Mouse (Mus musculus): ENCODE data around the gene Ipp.

Ipp gene

DNA sequence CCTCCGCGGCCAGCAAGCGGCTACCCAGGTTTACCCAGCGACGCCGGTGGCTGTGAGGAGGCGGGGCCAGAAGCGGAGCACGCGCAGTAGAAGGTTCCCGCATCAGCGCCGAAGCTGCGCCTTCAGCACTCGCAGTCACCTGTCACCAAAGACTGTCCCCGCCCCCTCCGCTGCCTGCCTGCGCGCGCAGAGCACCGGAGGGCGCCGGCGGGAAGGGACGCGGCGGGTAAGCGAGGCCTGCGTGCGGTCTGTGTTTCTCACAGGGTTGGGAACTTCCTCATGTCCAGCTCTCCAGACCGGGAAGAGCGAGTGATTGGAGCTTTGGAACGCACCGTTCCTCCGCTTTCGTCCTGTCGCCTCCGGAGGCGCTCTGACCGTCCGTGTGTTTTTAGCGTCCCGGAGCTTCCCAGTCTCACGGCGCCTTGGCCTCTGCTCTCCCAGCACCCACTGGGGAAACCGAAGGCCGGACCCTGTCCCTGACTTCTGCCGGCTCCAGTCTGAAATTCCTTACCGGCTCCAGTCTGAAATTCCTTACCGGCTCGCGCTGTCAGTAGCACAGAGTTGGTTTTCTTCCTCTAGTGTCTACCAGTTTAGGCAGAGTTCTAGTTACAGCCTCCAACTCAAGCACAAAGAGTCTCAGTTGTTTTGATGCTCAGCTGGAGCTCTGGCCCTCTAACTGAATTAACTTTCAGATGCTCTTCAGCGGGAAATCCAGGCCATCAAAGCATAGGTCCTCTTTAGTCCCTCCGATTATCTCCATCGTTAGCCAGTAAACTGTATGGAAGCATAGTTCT is at the start of gene Ipp:
Gene Ipp (plus strand): TSS at position 125 of the 794 bp plus-strand sequence.
- in situ Hi-C loops (cut with MboI, MseI) = loop anchor here (10.0 kb wide), 1 partner anchor 1407 kb away; the partner anchor contains the start of gene Ipo13

DNA sequence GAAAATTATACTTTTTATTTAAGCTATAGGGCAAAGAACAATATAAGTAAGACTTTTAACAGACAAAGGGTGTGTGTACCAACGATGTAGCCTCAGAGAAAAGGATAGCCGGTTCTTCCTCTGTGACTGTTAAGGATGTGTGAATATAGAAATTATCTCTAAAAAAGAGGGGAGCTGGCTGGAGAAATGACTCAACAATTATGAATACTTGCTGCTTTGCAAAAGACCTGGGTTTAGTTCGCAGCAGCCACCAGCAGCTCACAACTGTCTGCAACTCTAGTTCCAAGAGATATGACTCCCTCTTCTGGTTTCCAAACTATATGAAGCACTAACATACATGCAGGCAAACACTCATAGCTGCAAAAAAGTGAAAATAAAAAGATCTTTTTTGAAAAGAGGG is 45.4 kb upstream of the Ipp start:
- in situ Hi-C loops (cut with MboI, MseI) = no loop called here

DNA sequence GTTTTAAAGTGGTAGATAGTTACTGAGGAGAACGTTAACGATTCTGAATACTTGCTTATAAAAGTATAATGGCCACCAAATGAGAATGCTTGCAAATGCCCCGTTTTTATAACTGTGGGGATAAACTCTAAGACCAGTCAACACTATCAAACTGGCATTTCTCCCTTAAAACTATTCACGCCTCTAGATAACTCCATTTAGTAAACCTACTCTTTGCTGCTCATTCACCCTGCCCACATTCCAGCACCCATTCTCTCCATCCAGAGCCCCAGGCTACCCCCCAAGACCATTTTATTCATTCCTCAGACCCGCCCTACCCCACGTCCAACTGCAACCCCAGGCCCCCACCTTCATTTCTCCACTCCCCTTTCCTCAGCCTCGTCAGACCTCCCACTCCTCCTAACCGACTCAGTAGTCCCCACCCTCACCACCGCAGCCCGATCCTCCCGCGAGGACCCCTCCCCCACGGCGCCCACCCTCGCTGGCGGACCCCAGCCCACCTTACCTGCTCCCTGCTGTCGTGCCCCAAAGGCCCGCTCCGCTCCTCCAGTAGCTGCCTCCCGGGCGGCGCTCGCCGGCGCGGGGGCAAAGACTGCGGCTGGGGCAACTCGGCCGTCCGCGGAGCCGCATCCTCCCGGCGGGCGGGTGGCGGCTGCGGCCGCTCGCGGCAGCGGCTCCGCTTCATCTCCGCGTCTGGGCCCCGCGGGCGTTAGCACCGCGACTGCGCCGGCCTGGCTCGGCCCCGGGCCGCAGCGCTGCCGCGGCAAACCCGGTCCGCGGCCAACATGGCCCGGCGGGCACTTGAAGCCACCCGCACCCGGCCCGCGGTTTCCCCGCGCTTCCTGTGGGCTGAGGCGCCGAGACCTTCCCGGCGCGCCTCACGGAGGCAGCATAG is 43.9 kb upstream of the Ipp start:
- in situ Hi-C loops (cut with MboI, MseI) = no loop called here

- in situ Hi-C loops (cut with MboI, MseI) = no loop called here
Observed at GRCm38 (mm10) chr4:116464126-116464981, 43.0 kb upstream of the Ipp start, which contains the start of gene Mast2. Mast2 (minus strand) TSS chr4:116464183.

DNA sequence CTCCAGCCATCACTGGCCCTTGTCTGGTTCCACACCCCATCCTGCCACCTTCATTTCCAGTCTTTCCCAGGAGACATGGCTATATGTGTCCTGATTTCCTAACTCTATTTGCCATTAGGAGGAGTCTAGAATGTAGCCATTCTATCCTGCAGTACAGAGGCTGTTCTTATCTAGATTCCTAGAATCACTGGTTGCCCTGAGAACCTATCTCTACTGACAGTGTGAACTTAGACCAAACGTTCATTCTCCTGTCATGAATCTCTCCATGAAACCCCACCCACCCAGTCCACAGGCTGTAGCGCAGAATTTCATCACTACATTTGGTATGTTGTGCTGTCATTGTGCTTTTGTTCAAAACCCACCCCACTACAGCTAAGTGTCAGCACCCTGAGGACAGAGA is 26.0 kb upstream of the Ipp start:
- in situ Hi-C loops (cut with MboI, MseI) = no loop called here

GRCm38 (mm10) chr4:116483476-116483875 is 23.9 kb upstream of the Ipp start:
- in situ Hi-C loops (cut with MboI, MseI) = no loop called here

DNA sequence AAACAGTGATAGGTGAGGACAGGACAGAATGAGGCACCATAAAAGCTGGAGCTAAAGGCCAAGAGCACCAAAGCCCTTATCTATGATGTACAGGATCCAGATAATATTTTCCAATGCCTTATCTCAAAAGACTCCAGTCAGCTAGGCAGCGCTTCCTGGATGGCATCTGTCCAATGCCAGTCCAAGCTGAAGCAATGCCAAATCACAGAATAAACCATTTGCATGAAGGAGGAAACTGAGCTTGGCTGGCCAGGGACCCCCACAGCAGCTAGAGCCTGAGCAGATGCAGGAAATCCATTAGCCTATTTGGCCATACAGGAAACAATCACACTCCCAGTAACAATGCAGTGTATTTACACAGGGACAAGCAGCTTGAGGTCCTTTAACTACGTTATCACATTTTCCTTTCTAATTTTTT is 16.2 kb upstream of the Ipp start:
- in situ Hi-C loops (cut with MboI, MseI) = no loop called here

DNA sequence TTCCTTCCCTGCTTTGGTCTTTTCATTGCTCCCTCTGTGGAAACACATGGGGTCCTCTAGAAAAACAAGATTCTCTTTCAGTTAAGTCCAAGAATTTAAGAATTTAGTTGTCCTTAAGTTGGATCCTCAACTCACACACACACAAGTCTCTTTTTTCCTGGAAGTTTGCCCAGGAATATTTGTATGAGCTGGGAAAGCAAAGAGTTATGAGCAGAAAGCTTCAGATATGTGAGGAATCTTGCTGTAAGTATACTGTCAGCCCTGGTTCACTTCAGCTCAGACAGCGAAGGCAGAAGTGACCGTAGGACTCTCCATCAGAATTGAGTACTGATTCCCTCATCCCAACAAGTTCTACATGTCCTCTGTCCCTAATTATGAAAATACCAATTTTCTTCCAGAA is 15.5 kb upstream of the Ipp start:
- in situ Hi-C loops (cut with MboI, MseI) = no loop called here

GRCm38 (mm10) chr4:116492460-116492859 is 14.9 kb upstream of the Ipp start:
- in situ Hi-C loops (cut with MboI, MseI) = no loop called here

GRCm38 (mm10) chr4:116493646-116494045 is 13.7 kb upstream of the Ipp start:
- in situ Hi-C loops (cut with MboI, MseI) = no loop called here

DNA sequence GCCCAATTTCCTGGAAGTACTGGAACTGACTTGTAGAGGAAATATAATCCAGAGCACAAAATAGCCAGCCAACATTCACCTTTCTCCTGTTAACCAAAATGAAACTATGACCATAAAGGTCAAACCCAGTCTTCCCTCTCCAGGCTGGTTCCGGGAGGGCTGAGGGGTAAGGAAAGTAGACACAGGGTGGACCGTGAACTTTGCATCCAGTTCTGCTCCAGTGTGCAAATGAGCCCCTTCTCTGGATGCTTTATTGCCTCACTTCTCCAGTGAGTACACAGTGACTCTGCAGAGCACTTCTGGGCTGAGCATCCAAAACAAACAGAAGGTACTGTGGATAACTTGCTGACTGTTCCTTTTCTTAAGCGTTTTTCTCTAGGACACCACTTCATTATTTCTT is 7.4 kb upstream of the Ipp start:
- in situ Hi-C loops (cut with MboI, MseI) = loop anchor here (10.0 kb wide), 1 partner anchor 1415 kb away; the partner anchor contains the start of gene Ipo13

GRCm38 (mm10) chr4:116506886-116507424 is 394 bp upstream of the Ipp start:
- in situ Hi-C loops (cut with MboI, MseI) = loop anchor here (10.0 kb wide), 1 partner anchor 1408 kb away; the partner anchor contains the start of gene Ipo13

DNA sequence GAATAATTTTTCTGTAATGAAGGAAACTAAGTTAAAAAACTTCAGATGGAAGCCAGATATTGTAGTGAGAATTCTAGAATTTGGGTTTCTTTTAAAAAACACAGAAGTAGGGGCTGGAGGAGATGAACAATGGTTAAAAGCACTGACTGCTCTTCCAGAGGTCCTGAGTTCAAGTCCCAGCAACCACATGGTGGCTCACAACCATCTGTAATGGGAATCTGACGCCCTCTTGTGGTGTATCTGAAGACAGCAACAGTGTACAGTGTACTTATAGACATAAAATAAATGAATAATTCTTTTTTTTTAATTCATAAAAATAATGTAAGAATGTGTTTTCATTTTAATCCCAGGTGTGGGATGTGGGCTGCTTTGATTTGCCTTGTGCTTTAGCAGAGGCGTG is 23.8 kb downstream of the Ipp start:
- in situ Hi-C loops (cut with MboI, MseI) = no loop called here

DNA sequence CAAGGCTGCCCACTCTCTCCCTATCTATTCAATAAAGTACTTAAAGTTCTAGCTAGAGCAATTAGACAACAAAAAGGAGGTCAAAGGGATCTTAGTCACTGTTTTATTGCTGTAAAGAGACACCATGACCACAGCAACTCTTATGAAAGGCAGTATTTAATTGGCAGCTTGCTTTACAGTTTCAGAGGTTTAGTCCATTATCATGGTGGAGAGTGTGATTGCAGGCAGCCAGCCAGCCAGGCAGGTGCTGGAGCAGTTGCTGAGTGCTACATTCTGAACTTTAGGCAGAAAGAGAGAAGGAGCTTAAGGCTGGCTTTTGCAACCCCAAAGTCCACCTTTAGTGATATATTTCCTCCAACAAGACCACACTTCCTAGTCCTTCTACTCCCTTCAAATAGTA is 29.0 kb downstream of the Ipp start:
- in situ Hi-C loops (cut with MboI, MseI) = no loop called here

DNA sequence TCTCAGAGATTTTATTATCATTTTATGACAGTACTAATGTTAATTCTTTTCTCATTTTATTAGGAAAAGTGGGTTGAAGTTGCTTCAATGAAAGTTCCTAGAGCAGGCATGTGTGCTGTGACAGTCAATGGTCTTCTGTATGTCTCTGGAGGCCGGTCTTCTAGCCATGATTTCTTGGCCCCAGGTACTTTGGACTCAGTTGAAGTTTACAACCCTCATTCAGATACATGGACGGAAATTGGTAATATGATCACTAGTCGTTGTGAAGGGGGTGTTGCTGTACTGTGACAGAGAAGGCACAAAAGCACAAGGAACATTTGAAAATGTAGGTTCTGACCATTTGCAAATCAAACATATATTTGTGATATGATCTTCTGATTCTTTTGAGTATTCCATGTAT is 30.4 kb downstream of the Ipp start:
- in situ Hi-C loops (cut with MboI, MseI) = no loop called here

DNA sequence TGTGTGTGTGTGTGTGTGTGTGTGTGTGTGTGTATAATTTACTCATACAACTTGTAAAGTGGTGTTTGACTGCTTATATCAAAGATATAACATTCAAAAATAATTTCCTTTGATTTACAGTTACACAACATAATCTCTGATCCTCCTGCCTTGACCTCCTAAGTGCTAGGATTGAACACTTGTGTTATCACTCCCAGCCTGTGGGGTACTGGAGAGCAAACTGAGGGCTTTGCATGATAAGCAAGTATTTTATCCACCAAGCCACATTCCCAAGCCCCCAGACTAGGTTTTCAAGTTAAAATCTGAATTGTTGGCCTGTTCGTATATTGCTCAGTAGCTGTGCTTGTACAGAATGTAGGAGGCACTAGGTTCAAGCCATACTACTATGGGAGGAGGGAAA is 43.1 kb downstream of the Ipp start:
- in situ Hi-C loops (cut with MboI, MseI) = no loop called here

DNA sequence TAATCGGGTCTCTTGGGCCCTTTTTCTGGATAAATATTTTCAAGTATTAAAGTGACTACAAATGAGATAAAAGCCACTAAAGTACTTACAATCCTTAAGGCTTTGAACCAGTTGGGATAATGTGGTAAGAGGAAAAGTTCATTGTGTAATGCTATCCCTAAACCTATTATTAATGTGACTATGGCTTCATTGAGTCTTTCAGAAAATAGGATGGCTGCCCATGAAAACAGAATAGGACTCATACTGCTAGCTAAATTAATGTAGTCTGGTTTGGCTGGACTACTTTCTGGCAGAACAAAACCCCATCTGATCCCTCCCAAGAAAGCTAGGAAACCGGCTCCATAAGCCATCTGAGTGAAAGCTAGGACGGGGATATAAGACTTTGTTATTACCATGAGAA is 45.7 kb downstream of the Ipp start:
- in situ Hi-C loops (cut with MboI, MseI) = no loop called here

GRCm38 (mm10) chr4:116555413-116556300 is 48.3 kb downstream of the Ipp start, which contains the start of gene Tmem69:
Tmem69 (minus strand) TSS chr4:116555936.
- in situ Hi-C loops (cut with MboI, MseI) = no loop called here

DNA sequence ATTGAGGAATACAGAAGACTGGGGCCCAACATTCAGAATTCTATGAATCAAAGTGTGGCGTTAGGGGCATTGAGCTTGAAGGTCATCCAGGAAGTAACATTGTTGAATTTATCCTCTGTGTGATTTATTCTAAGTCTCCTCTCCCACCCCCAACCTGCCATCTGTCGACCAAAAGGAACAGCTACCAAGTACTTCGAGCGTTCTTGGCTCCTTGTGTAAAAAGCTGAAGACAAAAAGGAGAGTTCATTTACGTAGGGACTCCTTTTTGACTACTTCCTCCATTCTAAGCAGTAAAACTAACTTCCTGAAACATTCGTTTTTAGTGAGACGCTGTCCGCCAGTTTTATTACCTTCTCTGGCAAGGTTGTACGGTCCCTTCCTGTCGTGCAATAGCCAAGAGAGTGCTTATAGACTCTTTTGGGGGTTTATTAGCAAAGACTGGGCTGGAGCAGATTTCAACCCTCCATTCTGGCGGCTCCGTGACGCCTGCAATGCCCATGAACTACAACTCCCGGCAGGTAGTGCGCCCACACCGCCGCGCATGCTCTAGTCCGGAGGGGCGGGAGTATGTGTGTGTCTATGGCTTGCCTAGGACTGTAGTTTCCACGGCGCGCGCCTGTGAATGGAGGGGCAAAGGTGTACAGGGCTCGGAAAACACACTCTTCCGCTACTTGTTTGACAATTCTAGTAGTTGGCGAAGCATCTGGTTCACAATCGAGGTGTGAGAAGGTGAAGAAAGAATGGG is 49.4 kb downstream of the Ipp start:
- in situ Hi-C loops (cut with MboI, MseI) = no loop called here
